Mouse (Mus musculus): ENCODE results near the gene Nlgn2. TPM values are rescaled to one million over a fixed set of nuclear protein-coding genes. Genes with fewer than 3 reads are reported as not detected.

Nlgn2 gene
- polyA plus RNA-seq, 1 experiment: 2.4 TPM

GRCm38 (mm10) chr11:69881787-69882670, 44.4 kb upstream of the Nlgn2 start:
- Histone ChIP-seq H3K36me3 (ENCODE audit: control insufficient read depth, insufficient read depth, low read length) (no peaks in the 10 kb centered on the region), H3K4me1 (ENCODE audit: control insufficient read depth, insufficient read depth, low read length) (peaks cover 29% of the 10 kb centered on the region), H3K4me3 (ENCODE audit: control insufficient read depth, low read depth, low read length) (peak overlapping the region; percentile 66), H3K27me3 (ENCODE audit: control insufficient read depth, insufficient read depth, low read length) (no peaks in the 10 kb centered on the region), H3K27ac (ENCODE audit: control insufficient read depth, insufficient read depth, low read depth, low read length) (peak overlapping the region; percentile 29; the same call in 1 of the 2 replicates)
- TF ChIP-seq POLR2A (IDR thresholded peaks at IDR 0.05; ENCODE audit: control insufficient read depth, low read depth, low read length) (no peak), CTCF (IDR thresholded peaks at IDR 0.05; ENCODE audit: control insufficient read depth, insufficient read depth, insufficient replicate concordance, low read depth, low read length) (no peak)

GRCm38 (mm10) chr11:69880853-69881603, 43.4 kb upstream of the Nlgn2 start, which contains the start of gene Kctd11:
Gene Kctd11 (minus strand): TSS chr11:69881406.
- peak within 1 kb of the TSS; percentile 30 for H3K27ac ChIP-seq (ENCODE audit: control insufficient read depth, insufficient read depth, low read depth, low read length)
- H3K4me3 ChIP-seq (ENCODE audit: control insufficient read depth, low read depth, low read length): peak within 1 kb of the TSS; percentile 66
- TF ChIP-seq CTCF (IDR thresholded peaks at IDR 0.05; ENCODE audit: control insufficient read depth, insufficient read depth, insufficient replicate concordance, low read depth, low read length): no peak
- TF ChIP-seq POLR2A (IDR thresholded peaks at IDR 0.05; ENCODE audit: control insufficient read depth, low read depth, low read length): peak; percentile 33
- no peaks in the 10 kb centered on the region for H3K36me3 ChIP-seq (ENCODE audit: control insufficient read depth, insufficient read depth, low read length)
- H3K27me3 ChIP-seq (ENCODE audit: control insufficient read depth, insufficient read depth, low read length): no peaks in the 10 kb centered on the region
- H3K4me1 ChIP-seq (ENCODE audit: control insufficient read depth, insufficient read depth, low read length): peaks cover 37% of the 10 kb centered on the region

GRCm38 (mm10) chr11:69880506-69880852, 42.9 kb upstream of the Nlgn2 start:
- TF ChIP-seq CTCF (IDR thresholded peaks at IDR 0.05; ENCODE audit: control insufficient read depth, insufficient read depth, insufficient replicate concordance, low read depth, low read length) (peak; percentile 53; the same call in 1 of the 2 replicates), POLR2A (IDR thresholded peaks at IDR 0.05; ENCODE audit: control insufficient read depth, low read depth, low read length) (no peak)
- H3K27me3 ChIP-seq (ENCODE audit: control insufficient read depth, insufficient read depth, low read length): no peaks in the 10 kb centered on the region
- peak overlapping the region; percentile 66 for H3K4me3 ChIP-seq (ENCODE audit: control insufficient read depth, low read depth, low read length)
- no peaks in the 10 kb centered on the region for H3K36me3 ChIP-seq (ENCODE audit: control insufficient read depth, insufficient read depth, low read length)
- H3K4me1 ChIP-seq (ENCODE audit: control insufficient read depth, insufficient read depth, low read length): peaks cover 37% of the 10 kb centered on the region
- peak overlapping the region; percentile 30 for H3K27ac ChIP-seq (ENCODE audit: control insufficient read depth, insufficient read depth, low read depth, low read length)

- Histone ChIP-seq H3K4me3 (ENCODE audit: control insufficient read depth, low read depth, low read length) (peak overlapping the region; percentile 25), H3K27me3 (ENCODE audit: control insufficient read depth, insufficient read depth, low read length) (no peaks in the 10 kb centered on the region), H3K36me3 (ENCODE audit: control insufficient read depth, insufficient read depth, low read length) (no peaks in the 10 kb centered on the region), H3K27ac (ENCODE audit: control insufficient read depth, insufficient read depth, low read depth, low read length) (no peak overlapping the region), H3K4me1 (ENCODE audit: control insufficient read depth, insufficient read depth, low read length) (peaks cover 37% of the 10 kb centered on the region)
- TF ChIP-seq POLR2A (IDR thresholded peaks at IDR 0.05; ENCODE audit: control insufficient read depth, low read depth, low read length) (no peak), CTCF (IDR thresholded peaks at IDR 0.05; ENCODE audit: control insufficient read depth, insufficient read depth, insufficient replicate concordance, low read depth, low read length) (no peak)
These were observed 42.1 kb upstream of the Nlgn2 start for GRCm38 (mm10) chr11:69879711-69880110.

GRCm38 (mm10) chr11:69878952-69879351, 41.4 kb upstream of the Nlgn2 start:
- TF ChIP-seq CTCF (IDR thresholded peaks at IDR 0.05; ENCODE audit: control insufficient read depth, insufficient read depth, insufficient replicate concordance, low read depth, low read length) (no peak), POLR2A (IDR thresholded peaks at IDR 0.05; ENCODE audit: control insufficient read depth, low read depth, low read length) (no peak)
- no peak overlapping the region for H3K4me3 ChIP-seq (ENCODE audit: control insufficient read depth, low read depth, low read length)
- H3K27ac ChIP-seq (ENCODE audit: control insufficient read depth, insufficient read depth, low read depth, low read length): no peak overlapping the region

GRCm38 (mm10) chr11:69878399-69878798, 40.8 kb upstream of the Nlgn2 start:
- no peak for TF ChIP-seq POLR2A (IDR thresholded peaks at IDR 0.05; ENCODE audit: control insufficient read depth, low read depth, low read length)
- TF ChIP-seq CTCF (IDR thresholded peaks at IDR 0.05; ENCODE audit: control insufficient read depth, insufficient read depth, insufficient replicate concordance, low read depth, low read length): no peak
- Histone ChIP-seq H3K27ac (ENCODE audit: control insufficient read depth, insufficient read depth, low read depth, low read length) (no peak overlapping the region), H3K27me3 (ENCODE audit: control insufficient read depth, insufficient read depth, low read length) (no peaks in the 10 kb centered on the region), H3K36me3 (ENCODE audit: control insufficient read depth, insufficient read depth, low read length) (no peaks in the 10 kb centered on the region), H3K4me3 (ENCODE audit: control insufficient read depth, low read depth, low read length) (peak overlapping the region; percentile 81; the same call in 1 of the 2 replicates), H3K4me1 (ENCODE audit: control insufficient read depth, insufficient read depth, low read length) (peaks cover 35% of the 10 kb centered on the region)

More at GRCm38 (mm10) chr11:69878952-69879351, 41.4 kb upstream of the Nlgn2 start:
- peaks cover 35% of the 10 kb centered on the region for H3K4me1 ChIP-seq (ENCODE audit: control insufficient read depth, insufficient read depth, low read length)
- H3K36me3 ChIP-seq (ENCODE audit: control insufficient read depth, insufficient read depth, low read length): no peaks in the 10 kb centered on the region
- H3K27me3 ChIP-seq (ENCODE audit: control insufficient read depth, insufficient read depth, low read length): no peaks in the 10 kb centered on the region

- no peak within 1 kb of the TSS for H3K27ac ChIP-seq (ENCODE audit: control insufficient read depth, insufficient read depth, low read depth, low read length)
- peaks cover 35% of the 10 kb centered on the region for H3K4me1 ChIP-seq (ENCODE audit: control insufficient read depth, insufficient read depth, low read length)
- peak within 1 kb of the TSS; percentile 81 for H3K4me3 ChIP-seq (ENCODE audit: control insufficient read depth, low read depth, low read length)
These were observed 40.3 kb upstream of the Nlgn2 start, which contains the start of gene Tmem95 for GRCm38 (mm10) chr11:69877878-69878277. Gene Tmem95 (minus strand): TSS chr11:69878018.

More at GRCm38 (mm10) chr11:69877878-69878277, 40.3 kb upstream of the Nlgn2 start, which contains the start of gene Tmem95:
- Histone ChIP-seq H3K27me3 (ENCODE audit: control insufficient read depth, insufficient read depth, low read length) (no peaks in the 10 kb centered on the region), H3K36me3 (ENCODE audit: control insufficient read depth, insufficient read depth, low read length) (no peaks in the 10 kb centered on the region)
- TF ChIP-seq CTCF (IDR thresholded peaks at IDR 0.05; ENCODE audit: control insufficient read depth, insufficient read depth, insufficient replicate concordance, low read depth, low read length) (no peak), POLR2A (IDR thresholded peaks at IDR 0.05; ENCODE audit: control insufficient read depth, low read depth, low read length) (0 out of 2 replicates have a peak, but pooled peaks have one; percentile 35)
